Mouse (Mus musculus) frontal cortex, adult (tissue): Measurements from ENCODE around the gene Gm9733.
"Not testable (repeated sequence)": the region's sequence is repeated elsewhere in the genome, so short reads cannot be mapped to it uniquely, and the experiment has no call there.

ENCODE experiments used
- ATAC-seq: cut with Nextera tagmentation; 2 replicates; pipeline ENCODE4 v1.9.2; 2017; ENCODE audit warnings: mild to moderate bottlenecking, moderate library complexity, mixed read lengths; ENCODE audit not compliant: low TSS enrichment

Gene Gm9733

DNA sequence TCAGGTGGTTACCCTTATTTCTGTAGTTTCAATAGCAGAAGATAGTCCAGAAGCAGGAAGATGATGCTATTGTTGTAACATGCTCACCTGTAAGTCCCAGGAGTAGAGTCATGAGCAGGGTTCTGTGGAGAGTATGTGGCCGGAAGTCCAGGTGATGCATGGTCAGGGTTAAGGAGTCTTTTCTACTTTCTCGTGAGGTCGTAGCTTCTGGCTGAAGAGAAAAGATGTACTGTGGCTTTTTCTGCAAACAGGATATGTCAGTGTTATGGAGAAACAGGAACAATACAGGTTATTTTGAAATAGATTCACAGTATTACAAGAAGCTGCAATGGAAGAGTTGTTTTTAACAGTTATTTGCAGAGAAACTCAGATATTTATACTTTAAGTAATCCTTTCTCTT, at the start of gene Gm9733:
Gene Gm9733 (minus strand): TSS at position 240 of the 400 bp plus-strand sequence.
- ATAC-seq, result no peak

DNA sequence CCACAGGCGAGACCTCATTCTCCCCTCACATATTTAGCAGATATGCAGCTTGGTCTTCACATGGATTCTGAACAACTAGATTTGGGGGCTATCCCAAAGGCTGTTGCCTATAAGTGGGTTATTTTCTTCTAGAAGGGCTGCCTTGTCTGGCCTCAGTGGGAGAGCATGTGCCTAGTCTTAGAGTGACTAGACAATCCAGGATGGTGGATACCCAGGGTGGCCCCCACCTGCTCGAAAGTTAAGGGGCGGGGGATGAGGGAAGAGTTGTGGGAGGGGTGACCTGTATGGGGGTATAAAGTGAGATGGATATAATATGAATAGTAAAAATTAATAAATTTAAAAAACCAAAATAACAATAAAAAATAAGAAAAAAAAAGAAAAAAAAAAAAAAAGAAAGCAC, 23.6 kb upstream of the Gm9733 start:
- ATAC-seq, result not testable (repeated sequence)

DNA sequence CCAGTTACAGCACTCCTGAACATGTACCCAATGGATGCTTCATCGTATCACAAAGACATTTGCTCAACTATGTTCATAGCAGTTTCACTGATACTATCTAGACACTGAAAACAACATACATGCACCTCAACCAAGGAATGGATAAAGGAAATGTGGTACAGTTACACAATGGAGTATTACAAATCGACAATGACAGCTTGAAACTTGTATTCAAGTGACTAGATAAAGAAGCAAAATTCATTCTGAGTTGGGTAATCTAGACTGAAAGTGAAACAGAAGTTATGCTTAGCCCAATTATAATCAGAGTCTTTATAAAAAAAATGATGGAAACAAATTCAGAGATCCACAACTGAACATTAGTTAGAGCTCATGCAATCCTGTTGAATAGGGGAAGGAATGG, 18.2 kb upstream of the Gm9733 start:
- not testable (repeated sequence) for ATAC-seq

DNA sequence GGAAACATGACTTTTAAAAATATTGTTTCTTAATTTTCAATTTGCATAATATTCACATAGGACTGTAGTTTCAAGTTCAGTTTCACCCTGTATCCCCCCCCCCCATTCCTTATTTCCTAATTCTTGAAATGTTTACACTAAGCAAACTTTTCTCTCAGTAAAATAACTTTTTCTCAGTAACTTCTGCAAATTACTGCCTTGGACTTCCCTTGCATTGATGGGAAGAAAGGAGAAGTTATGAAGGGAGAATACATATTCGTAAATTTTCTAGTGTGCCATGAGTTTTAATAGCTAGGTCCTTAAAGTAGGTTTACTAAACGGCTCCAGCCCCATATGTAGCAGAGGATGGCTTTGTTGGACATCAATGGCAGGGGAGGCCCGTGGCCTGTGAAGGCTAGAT, 13.5 kb upstream of the Gm9733 start:
- ATAC-seq, result not testable (repeated sequence)

DNA sequence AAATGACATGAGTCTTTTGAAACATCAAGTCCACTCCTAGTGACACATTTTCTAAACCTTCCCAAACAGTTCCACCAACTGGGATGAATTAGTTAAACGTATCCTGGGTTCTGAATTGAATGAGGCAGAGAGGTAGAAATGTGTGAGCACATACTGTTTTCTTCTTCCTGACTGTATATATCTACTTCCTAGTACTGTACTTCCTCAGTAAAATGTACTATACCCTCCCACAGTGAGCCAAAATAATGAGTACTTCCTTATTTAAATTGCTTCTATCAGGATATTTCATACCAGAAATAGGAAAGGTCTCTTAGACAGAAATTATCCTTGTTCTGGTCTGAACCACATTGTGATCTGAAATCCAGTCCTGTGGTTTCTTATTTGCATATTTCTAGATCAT, 8.2 kb upstream of the Gm9733 start:
- no peak for ATAC-seq

DNA sequence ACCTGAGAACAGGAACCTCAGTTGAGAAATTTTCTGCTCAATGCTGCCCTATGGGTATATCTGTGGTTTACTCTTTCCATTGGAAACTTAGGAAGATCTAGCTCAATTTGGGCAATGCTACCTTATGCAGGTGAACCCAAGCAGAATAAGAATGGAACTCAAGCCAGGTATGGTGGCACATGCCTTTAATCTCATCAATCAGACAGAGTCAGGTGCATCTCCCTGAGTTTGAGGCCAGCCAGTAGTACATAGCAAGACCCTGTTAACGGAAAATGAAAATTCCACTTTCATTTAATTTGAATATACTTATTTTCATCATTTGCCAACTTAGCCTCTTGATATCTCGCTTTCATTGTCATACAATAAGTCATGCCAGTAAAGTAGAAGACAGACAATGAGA, 2.1 kb upstream of the Gm9733 start:
- no peak for ATAC-seq

DNA sequence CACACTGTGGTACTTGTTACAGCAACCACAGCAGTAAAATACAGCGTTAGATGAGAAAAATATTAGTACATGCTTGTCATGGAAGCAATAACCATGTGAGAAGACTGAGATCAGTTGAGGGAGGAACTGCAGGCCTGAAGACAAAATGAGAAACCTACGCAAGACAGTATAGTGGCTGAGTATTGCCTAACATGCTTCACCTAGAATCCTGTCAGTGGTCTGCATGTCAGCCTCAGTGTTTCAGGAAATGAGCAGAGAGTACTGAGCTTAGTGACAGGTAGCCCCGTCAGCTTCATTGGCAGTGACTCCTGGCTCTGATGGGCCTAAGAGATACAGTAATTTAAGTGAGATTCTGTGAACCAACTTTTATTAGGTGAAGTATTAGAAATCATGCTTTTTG, 557 bp downstream of the Gm9733 start:
- no peak for ATAC-seq

DNA sequence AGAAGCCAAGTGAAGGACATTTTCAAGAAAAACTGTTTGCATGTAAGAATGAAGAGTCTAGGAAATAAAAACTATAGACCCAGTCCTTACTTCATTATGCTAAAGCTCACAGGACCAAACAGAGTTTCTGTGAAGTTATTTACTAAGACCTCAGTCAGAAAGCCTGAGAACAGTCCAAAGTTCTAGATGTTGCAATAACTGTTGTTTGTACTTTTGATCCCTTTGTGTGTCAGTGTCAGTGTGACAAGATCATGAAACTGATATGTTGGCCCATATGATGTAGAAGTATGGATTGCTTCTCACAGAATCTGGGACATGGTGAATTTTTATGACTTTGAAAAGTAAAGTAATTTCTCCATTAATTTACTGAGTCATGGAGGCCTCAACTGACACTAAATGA, 2.6 kb downstream of the Gm9733 start:
- ATAC-seq, result no peak

DNA sequence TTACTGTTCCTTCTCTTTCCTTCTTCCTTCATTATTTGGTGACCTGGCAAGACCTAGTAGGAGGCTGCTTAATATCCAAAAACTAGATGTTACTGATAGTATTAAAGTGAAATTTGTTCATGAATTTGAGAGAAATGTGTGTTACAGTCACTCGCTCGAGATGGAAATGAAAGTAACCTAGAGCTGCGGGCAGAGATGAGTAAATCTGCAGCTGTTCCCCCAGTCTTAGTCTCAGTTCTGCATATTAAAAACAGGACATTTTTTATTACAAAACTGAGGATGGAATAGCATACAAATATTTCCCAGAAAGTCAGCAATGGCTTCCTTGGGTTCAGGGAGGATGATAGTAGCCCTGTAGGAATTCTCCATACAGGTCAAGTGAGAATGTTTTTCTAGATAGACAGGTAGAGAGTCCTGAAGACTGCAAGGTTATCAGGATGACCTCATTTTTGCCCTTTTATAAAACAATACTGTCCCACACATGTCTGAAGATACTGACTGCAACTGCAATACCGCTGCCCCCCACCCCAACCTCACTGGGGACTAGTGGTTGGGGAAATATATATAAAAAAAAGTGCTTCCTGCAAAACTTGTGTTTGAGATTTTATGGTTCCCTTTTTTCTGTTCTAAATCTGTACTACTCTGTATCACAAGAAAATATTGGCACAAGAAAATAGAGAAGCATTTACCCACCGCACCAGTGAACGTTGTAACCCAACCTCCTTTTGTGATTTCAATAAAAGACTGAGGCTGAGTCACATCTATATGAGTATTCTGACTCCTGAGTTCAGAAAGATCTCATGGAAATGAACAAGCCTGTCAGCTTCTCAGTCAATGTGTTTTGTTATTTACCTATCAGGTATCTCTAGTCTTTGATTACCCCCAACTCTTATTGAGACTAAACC, 47.4 kb downstream of the Gm9733 start:
- no peak for ATAC-seq

DNA sequence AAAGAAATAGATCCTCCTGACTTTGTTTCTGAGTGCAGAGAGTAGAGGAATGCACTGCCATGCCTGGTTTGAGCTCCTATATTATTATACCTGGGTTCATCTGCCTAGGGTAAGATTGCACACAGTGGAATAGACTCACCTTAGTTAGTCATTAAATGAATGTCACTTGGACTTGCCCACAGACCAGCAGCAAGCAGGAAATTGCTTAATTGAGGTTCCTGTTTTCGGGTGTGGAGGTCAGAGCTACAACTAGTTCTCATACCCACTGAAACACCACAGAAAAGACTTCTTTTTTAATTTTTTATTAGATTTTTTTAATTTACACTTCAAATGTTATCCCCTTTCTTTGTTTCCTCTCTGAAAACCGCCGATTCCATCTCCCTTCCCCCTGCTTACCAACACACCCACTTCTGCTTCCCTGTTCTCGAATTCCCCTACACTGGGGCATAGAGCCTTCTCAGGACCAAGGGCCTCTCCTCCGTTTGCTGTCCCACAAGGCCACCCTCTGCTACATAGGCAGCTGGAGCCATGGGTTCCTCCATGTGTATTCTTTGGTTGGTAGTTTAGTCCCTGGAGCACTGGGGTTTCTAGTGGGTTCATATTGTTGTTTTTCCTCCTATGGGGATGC, 56.1 kb downstream of the Gm9733 start:
- ATAC-seq, result no peak

DNA sequence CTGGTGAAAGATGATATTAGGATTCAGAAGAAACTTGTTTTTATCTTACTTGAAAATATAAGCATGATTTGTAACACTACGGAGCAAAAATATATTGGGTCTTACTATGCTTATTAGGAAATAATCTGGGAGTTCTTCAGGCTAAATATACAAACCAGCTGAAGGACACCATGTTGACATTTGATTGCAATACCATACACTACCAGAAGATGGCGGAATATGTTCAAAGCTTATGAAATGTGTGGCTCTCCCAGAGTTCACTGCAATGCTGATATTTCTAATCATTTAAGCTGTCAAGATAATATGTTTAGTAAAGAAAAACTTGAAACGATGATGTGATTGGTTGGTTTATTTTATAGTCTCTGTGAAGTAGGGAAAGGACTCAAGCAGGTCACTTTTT, 67.7 kb downstream of the Gm9733 start:
- peak; percentile 67; the same call in 1 of the 2 replicates for ATAC-seq

DNA sequence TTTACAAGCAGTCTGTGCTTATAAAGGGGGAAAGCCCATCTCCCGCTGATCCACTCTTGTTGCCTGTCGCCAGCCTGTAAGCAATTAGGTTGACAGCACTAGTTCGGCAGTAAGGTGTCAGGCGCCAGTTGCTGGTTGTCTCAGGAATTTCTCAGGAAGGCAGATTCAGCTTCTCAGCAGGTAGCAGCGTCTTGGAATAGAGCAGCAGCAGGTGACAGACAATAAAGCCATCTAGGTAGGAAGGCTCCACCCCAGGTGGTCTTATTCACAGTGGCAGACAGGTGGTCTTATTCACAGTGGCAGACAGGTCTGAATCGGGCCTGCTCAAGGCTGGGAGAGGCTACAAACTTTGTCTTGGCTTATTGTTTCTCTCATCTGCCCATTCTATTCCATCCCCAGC, 76.4 kb downstream of the Gm9733 start:
- ATAC-seq, result no peak
